Mouse (Mus musculus): ENCODE measurements at regions not wholly inside any gene's neighbourhood (a gene's known extent, or its start where the extent isn't known, plus 50 kb on each side); places are given as distances from the start of the nearest gene placed in this dataset.

DNA sequence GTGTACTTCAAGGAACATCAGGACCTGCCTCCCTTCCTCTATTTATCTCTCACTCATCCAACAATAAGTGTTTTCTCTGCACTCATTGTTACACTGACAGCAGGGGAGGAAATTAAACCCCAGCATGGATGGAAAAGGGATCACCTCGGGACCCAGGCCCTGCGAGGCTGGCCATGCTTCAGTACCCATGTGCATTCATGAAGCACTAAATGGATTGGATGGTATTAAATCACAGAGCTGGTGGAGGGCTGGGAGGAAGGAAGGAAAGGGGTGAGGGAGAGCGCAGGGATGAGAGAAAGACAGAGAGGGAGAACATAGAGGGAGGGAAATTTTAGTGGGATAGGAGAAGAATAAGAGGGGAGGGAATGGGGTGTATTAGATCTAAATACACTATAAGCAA lies 59.7 kb upstream of the Ppm1h start:
- TF ChIP-seq CTCF (IDR thresholded peaks at IDR 0.05; ENCODE audit: extremely low read depth, insufficient read depth, low read length) (no peak), POLR2A (IDR thresholded peaks at IDR 0.05; ENCODE audit: extremely low read depth, insufficient read depth, low read length) (no peak)

All from cortical plate, adult 2 months (tissue).